Mouse (Mus musculus) left cerebral cortex, adult 2 months (tissue): Measurements from ENCODE around the gene Smcp. TPM values are rescaled to one million over a fixed set of nuclear protein-coding genes. Genes with fewer than 3 reads are reported as not detected.

Experiments
- DNase-seq, 2 experiments: peaks; one replicate each; pipeline ENCODE4 v3.0.0; 2021 to 2022; ENCODE audit warnings: low spot score in 2 of 2, mixed read lengths in 1 of 2; ENCODE audit errors: extremely low spot score in 1 of 2
- H3K27ac ChIP-seq: fragments of 200-600 bp; 2 replicates; pipeline ENCODE4 v1.8.1; 2022
- H3K4me3 ChIP-seq: fragments of 200-600 bp; 2 replicates; pipeline ENCODE4 v1.8.1; 2022
- CTCF ChIP-seq: fragments of 200-600 bp; IDR thresholded peaks from 2 replicates; pipeline ENCODE4 v1.8.1; 2022; ENCODE audit warnings: antibody characterized with exemption, mild to moderate bottlenecking, moderate library complexity
- intact Hi-C: fragments of 180-260 bp; cut with DNase I; formaldehyde crosslinking; loops from one replicate; pipeline ENCODE4 v1.15.1; 2025
- total RNA-seq, 2 experiments: library from RNA; stranded (reverse); gene quantifications; 2 replicates each; pipeline ENCODE4 v1.2.3; 2021

Smcp gene
- total RNA-seq, 2 experiments from 2014 or later = not detected

GRCm38 (mm10) chr3:92583164-92583826, 5.5 kb downstream of the Smcp start:
- no peak overlapping the region for H3K4me3 ChIP-seq
- no peak for DNase-seq
- H3K27ac ChIP-seq = no peak overlapping the region
- intact Hi-C loops = no loop called here
- no peak for TF ChIP-seq CTCF

DNA sequence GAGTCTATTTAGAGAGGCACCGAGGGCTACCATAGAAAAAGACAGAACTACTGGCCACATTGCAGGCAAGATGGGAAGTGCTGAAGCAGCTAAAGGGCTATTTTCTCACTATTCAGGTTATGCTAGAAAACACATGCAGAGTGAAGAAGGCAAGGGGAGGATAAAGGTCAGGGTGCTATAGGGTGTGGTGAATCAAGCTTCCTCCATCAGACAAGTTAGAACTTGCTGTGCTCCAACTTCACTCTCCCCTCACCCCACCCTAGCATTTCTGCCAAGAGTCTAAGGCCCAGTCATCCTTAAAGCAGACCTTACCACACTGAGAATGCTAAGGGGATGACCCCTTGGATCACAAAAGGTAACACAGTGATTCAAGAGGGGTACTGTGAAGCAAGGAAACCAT, 9.3 kb downstream of the Smcp start:
- no peak for DNase-seq
- no peak overlapping the region for H3K4me3 ChIP-seq
- H3K27ac ChIP-seq = no peak overlapping the region
- intact Hi-C loops = no loop called here
- no peak for TF ChIP-seq CTCF

GRCm38 (mm10) chr3:92578652-92579413, 10.0 kb downstream of the Smcp start:
- H3K4me3 ChIP-seq = no peak overlapping the region
- intact Hi-C loops = no loop called here
- no peak for TF ChIP-seq CTCF
- no peak for DNase-seq
- H3K27ac ChIP-seq = no peak overlapping the region

- no peak for TF ChIP-seq CTCF
- no peak within 1 kb of the TSS for H3K4me3 ChIP-seq
- DNase-seq = no peak
- intact Hi-C loops = no loop called here
- H3K27ac ChIP-seq = no peak within 1 kb of the TSS
These were observed 15.3 kb downstream of the Smcp start, which contains the start of gene Ivl for GRCm38 (mm10) chr3:92573449-92574041. Gene Ivl (minus strand): TSS chr3:92573735.

DNA sequence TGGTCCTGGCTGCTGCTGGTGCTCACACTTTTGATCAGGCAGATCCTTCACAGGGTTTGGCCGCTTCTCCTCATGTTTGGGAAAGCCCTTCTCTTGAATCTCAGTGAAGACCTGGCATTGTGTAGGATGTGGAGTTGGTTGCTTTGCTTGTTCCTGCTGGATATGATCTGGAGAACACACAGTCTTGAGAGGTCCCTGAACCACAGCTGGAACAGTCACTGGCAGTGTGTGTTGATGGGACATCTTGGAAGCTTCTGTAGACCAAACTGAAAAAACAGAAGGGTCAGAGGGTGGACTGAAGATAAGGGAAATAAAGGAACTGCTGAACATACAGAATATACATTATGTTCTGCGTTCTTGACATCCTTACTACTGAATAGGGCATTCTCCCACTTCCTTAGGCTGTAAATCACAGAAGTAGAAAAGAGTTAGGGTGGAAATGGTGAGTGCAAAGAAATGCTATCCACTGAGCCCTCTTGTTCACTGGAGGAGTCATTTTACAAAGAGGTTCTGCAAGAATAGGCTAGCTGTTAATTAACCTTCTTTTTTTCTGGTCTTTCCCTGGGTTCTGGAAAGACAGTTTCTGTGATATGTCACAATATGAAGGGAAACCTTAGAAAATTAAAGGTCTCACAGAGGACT, 16.2 kb downstream of the Smcp start:
- no peak for TF ChIP-seq CTCF
- intact Hi-C loops = no loop called here
- Histone ChIP-seq H3K27ac (no peak overlapping the region), H3K4me3 (no peak overlapping the region)
- DNase-seq = no peak

- intact Hi-C loops = loop anchor here (10.0 kb wide), 1 partner anchor 336 kb away; no protein-coding TSS in a partner anchor
- H3K27ac ChIP-seq = no peak overlapping the region
- DNase-seq = no peak
- TF ChIP-seq CTCF = no peak
- H3K4me3 ChIP-seq = no peak overlapping the region
These were observed 20.0 kb downstream of the Smcp start for GRCm38 (mm10) chr3:92568752-92569151.

DNA sequence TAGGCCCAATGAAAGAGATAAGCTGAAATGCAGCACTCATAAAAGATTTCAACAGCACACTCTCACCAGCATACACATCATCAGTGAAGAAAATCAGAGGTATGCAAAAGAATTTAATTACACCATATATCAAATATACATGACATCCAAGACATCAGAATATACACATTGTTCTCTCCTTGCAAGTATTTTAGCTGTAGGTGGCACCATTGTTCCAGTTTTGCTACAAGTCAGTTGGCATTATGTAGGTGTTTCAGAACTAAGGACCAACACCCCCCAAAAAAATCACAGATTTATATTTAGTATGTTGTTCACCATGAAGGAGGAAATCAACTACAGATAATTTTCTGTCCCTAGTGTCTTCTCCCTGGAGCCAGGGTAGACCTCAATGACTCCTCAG, 23.4 kb downstream of the Smcp start:
- H3K27ac ChIP-seq = no peak overlapping the region
- peak; percentile 24 for TF ChIP-seq CTCF
- no peak overlapping the region for H3K4me3 ChIP-seq
- intact Hi-C loops = loop anchor here (10.0 kb wide), 1 partner anchor 339 kb away; no protein-coding TSS in a partner anchor
- no peak for DNase-seq

GRCm38 (mm10) chr3:92534411-92534810, 54.4 kb downstream of the Smcp start, which contains the start of gene 2310046K23Rik:
Gene 2310046K23Rik (minus strand): TSS chr3:92534511.
- intact Hi-C loops = no loop called here
- TF ChIP-seq CTCF = no peak
- no peak within 1 kb of the TSS for H3K4me3 ChIP-seq
- no peak within 1 kb of the TSS for H3K27ac ChIP-seq
- DNase-seq = no peak

Other genes starting within 250 kb of the Smcp start
- not detected for gene Sprr2d, start 249.9 kb downstream of the Smcp start, total RNA-seq
- gene Sprr2e, start 236.9 kb downstream of the Smcp start, total RNA-seq = not detected
- gene Sprr2f, start 223.8 kb downstream of the Smcp start, total RNA-seq = not detected
- not detected for gene Sprr2h, start 203.3 kb downstream of the Smcp start, total RNA-seq
- gene Sprr2i, start 181.0 kb downstream of the Smcp start, total RNA-seq = not detected
- gene Sprr2j-ps, start 170.9 kb downstream of the Smcp start, total RNA-seq = not detected
- gene Gm9774, start 159.6 kb downstream of the Smcp start, total RNA-seq = 1 to 10 TPM in 1 of 2 experiments, under 1 TPM in 1; 0.98 to 3.2 TPM
- not detected for gene Sprr2k, start 156.4 kb downstream of the Smcp start, total RNA-seq
- not detected for gene Sprr1b, start 150.2 kb downstream of the Smcp start, total RNA-seq
- not detected for gene Sprr3, start 130.3 kb downstream of the Smcp start, total RNA-seq
- not detected for gene Sprr1a, start 103.1 kb downstream of the Smcp start, total RNA-seq
- gene Sprr4, start 88.5 kb downstream of the Smcp start, total RNA-seq = not detected
- gene 2310046K23Rik, start 54.5 kb downstream of the Smcp start, total RNA-seq = not detected
- gene Ivl, start 15.3 kb downstream of the Smcp start, total RNA-seq = not detected
- not detected for gene 2210017I01Rik, start 18.5 kb upstream of the Smcp start, total RNA-seq
- not detected for gene Lce6a, start 32.7 kb upstream of the Smcp start, total RNA-seq
- not detected for gene Lce1a1, start 59.3 kb upstream of the Smcp start, total RNA-seq
- not detected for gene Lce1b, start 67.9 kb upstream of the Smcp start, total RNA-seq
- gene Lce1a2, start 81.3 kb upstream of the Smcp start, total RNA-seq = not detected
- gene Lce1c, start 90.2 kb upstream of the Smcp start, total RNA-seq = not detected
- not detected for gene Lce1d, start 98.2 kb upstream of the Smcp start, total RNA-seq
- gene Lce1e, start 120.1 kb upstream of the Smcp start, total RNA-seq = not detected
- gene Lce1f, start 131.4 kb upstream of the Smcp start, total RNA-seq = not detected
- gene Gm38119, start 150.1 kb upstream of the Smcp start, total RNA-seq = not detected
- gene Lce1g, start 163.3 kb upstream of the Smcp start, total RNA-seq = not detected
- not detected for gene Lce1h, start 176.1 kb upstream of the Smcp start, total RNA-seq
- gene Lce1i, start 189.9 kb upstream of the Smcp start, total RNA-seq = not detected
- not detected for gene Lce1j, start 201.5 kb upstream of the Smcp start, total RNA-seq
- gene Lce1k, start 218.9 kb upstream of the Smcp start, total RNA-seq = not detected
- gene Kprp, start 238.2 kb upstream of the Smcp start, total RNA-seq = not detected